ENCODE assay signal across 8 mouse cellular contexts in genomic region chr17:83322621-83323335, GRCm38 (mm10). TPM values are rescaled to one million over a fixed set of nuclear protein-coding genes. Genes with fewer than 3 reads are reported as not detected.
DNase-seq lines count a peak whose midpoint lies in the region; ATAC-seq and TF ChIP-seq lines count a peak whose summit lies in the region.

No protein-coding gene starts in this region.

- H3K4me2 ChIP-seq in forebrain, embryonic 12.5 days: peak overlapping the region; percentile 55
- H3K4me2 ChIP-seq in heart, postnatal 0 days (ENCODE audit: low read depth, low read length): peak overlapping the region; percentile 55
- peak overlapping the region; percentile 44 for H3K4me2 ChIP-seq in liver, embryonic 16.5 days (ENCODE audit: low read depth, low read length)
- H3K4me2 ChIP-seq in neural tube, embryonic 15.5 days: peak overlapping the region; percentile 55

- peak; percentile 55; the same call in 1 of the 2 replicates for ATAC-seq in forebrain, embryonic 12.5 days (ENCODE audit: low FRiP score)
- peak; percentile 76 for ATAC-seq in heart, postnatal 0 days (ENCODE audit: insufficient read depth, low read depth)
- ATAC-seq in liver, embryonic 16.5 days (ENCODE audit: low read depth): peak; percentile 49
- 0 out of 2 replicates have a peak, but pooled peaks have one; percentile 63 for ATAC-seq in neural tube, embryonic 15.5 days (ENCODE audit: low FRiP score)
- ATAC-seq in CD4-positive, CD25-positive, alpha-beta regulatory T cell, adult 4 months: no peak

- peaks cover 3% of the 10 kb centered on the region for H3K4me1 ChIP-seq in brown adipose tissue, adult 24 weeks (ENCODE audit: control insufficient read depth, insufficient read depth, insufficient read length, low read length)
- peaks cover 14% of the 10 kb centered on the region for H3K4me1 ChIP-seq in forebrain, embryonic 12.5 days
- peaks cover 6% of the 10 kb centered on the region; the same call in 1 of the 2 replicates for H3K4me1 ChIP-seq in heart, postnatal 0 days (ENCODE audit: control insufficient read depth, insufficient read depth)
- peaks cover 6% of the 10 kb centered on the region for H3K4me1 ChIP-seq in liver, embryonic 16.5 days (ENCODE audit: control insufficient read depth, low read depth, low read length)
- peaks cover 19% of the 10 kb centered on the region for H3K4me1 ChIP-seq in neural tube, embryonic 15.5 days

- DNase-seq in heart, postnatal 0 days (ENCODE audit: low spot score): peak; percentile 44
- peak; percentile 58 to 66 for DNase-seq in kidney, postnatal 36 days

- H3K27ac ChIP-seq in brown adipose tissue, adult 24 weeks (replicated peaks; ENCODE audit: low read depth, low read length): no peak overlapping the region; the same call in 1 of the 2 replicates
- peak overlapping the region; percentile 46 for H3K27ac ChIP-seq in forebrain, embryonic 12.5 days
- peak overlapping the region; percentile 46 for H3K27ac ChIP-seq in heart, postnatal 0 days (ENCODE audit: low read depth)
- H3K27ac ChIP-seq in liver, embryonic 16.5 days (ENCODE audit: low read length): peak overlapping the region; percentile 77
- H3K27ac ChIP-seq in neural tube, embryonic 15.5 days (replicated peaks): peak overlapping the region; percentile 51; the same call in 1 of the 2 replicates

- H3K79me2 ChIP-seq in C2C12 (ENCODE audit: control insufficient read depth, insufficient read depth): no peaks in the 10 kb centered on the region

- 15% methylated on average over 25 of the region's 25 CpGs for WGBS in forebrain, embryonic 12.5 days
- WGBS in heart, postnatal 0 days: 7% methylated on average over 25 of the region's 25 CpGs
- WGBS in liver, embryonic 16.5 days (ENCODE audit: insufficient replicate concordance): 25% methylated on average over 25 of the region's 25 CpGs
- WGBS in neural tube, embryonic 15.5 days: 9% methylated on average over 25 of the region's 25 CpGs

- no peaks in the 10 kb centered on the region; the same call in 1 of the 2 replicates for H3K9me3 ChIP-seq in forebrain, embryonic 12.5 days
- H3K9me3 ChIP-seq in heart, postnatal 0 days (replicated peaks; ENCODE audit: control insufficient read depth, low read length): no peaks in the 10 kb centered on the region
- H3K9me3 ChIP-seq in liver, embryonic 16.5 days (replicated peaks; ENCODE audit: control insufficient read depth, low read length): no peaks in the 10 kb centered on the region
- H3K9me3 ChIP-seq in neural tube, embryonic 15.5 days (replicated peaks): 0 out of 2 replicates have a peak, but pooled peaks cover 4% of the 10 kb centered on the region

- peak overlapping the region; percentile 14 for H3ac ChIP-seq in C2C12 (ENCODE audit: control insufficient read depth, insufficient read length, low read depth)

- TF ChIP-seq CTCF in C2C12 (IDR thresholded peaks at IDR 0.05; ENCODE audit: control insufficient read depth, insufficient read depth, insufficient read length): no peak
- no peak for TF ChIP-seq CTCF in heart, postnatal 0 days (IDR thresholded peaks at IDR 0.05; ENCODE audit: low read depth)

- H3K4me3 ChIP-seq in C2C12 (ENCODE audit: insufficient read depth, poor library complexity, severe bottlenecking): no peak overlapping the region
- peak overlapping the region; percentile 51 for H3K4me3 ChIP-seq in brown adipose tissue, adult 24 weeks (ENCODE audit: insufficient read depth, low read depth, low read length)
- H3K4me3 ChIP-seq in forebrain, embryonic 12.5 days (replicated peaks): peak overlapping the region; percentile 19
- H3K4me3 ChIP-seq in heart, postnatal 0 days (ENCODE audit: low read depth, low read length): peak overlapping the region; percentile 25
- H3K4me3 ChIP-seq in liver, embryonic 16.5 days (ENCODE audit: low read depth, low read length): peak overlapping the region; percentile 21
- H3K4me3 ChIP-seq in neural tube, embryonic 15.5 days (replicated peaks): peak overlapping the region; percentile 25

- peak overlapping the region; percentile 44; the same call in 1 of the 2 replicates for H3K9ac ChIP-seq in forebrain, embryonic 12.5 days
- 0 out of 2 replicates have a peak overlapping the region, but pooled peaks have one; percentile 8 for H3K9ac ChIP-seq in heart, postnatal 0 days (replicated peaks; ENCODE audit: low read depth, low read length)
- peak overlapping the region; percentile 16; the same call in 1 of the 2 replicates for H3K9ac ChIP-seq in liver, embryonic 16.5 days (ENCODE audit: low read depth, low read length)
- peak overlapping the region; percentile 40 for H3K9ac ChIP-seq in neural tube, embryonic 15.5 days (replicated peaks)

- no peak for TF ChIP-seq EP300 in heart, postnatal 0 days (IDR thresholded peaks at IDR 0.05; ENCODE audit: low read depth)

- H3K27me3 ChIP-seq in C2C12 (ENCODE audit: control insufficient read depth, insufficient read depth, insufficient read length): no peaks in the 10 kb centered on the region
- peaks cover 7% of the 10 kb centered on the region; the same call in 1 of the 2 replicates for H3K27me3 ChIP-seq in forebrain, embryonic 12.5 days
- no peaks in the 10 kb centered on the region for H3K27me3 ChIP-seq in heart, postnatal 0 days (ENCODE audit: control insufficient read depth, insufficient read depth, low read length)
- H3K27me3 ChIP-seq in liver, embryonic 16.5 days (ENCODE audit: control insufficient read depth, insufficient read depth, low read depth, low read length): no peaks in the 10 kb centered on the region
- no peaks in the 10 kb centered on the region for H3K27me3 ChIP-seq in neural tube, embryonic 15.5 days (replicated peaks)

- no peaks in the 10 kb centered on the region for H3K79me3 ChIP-seq in C2C12 (ENCODE audit: low read depth)

- H3K36me3 ChIP-seq in C2C12 (ENCODE audit: control insufficient read depth, insufficient read depth): no peaks in the 10 kb centered on the region
- no peaks in the 10 kb centered on the region for H3K36me3 ChIP-seq in forebrain, embryonic 12.5 days (replicated peaks)
- no peaks in the 10 kb centered on the region for H3K36me3 ChIP-seq in heart, postnatal 0 days (replicated peaks; ENCODE audit: control insufficient read depth, insufficient read depth, low read length)
- no peaks in the 10 kb centered on the region for H3K36me3 ChIP-seq in liver, embryonic 16.5 days (ENCODE audit: control insufficient read depth, insufficient read depth)
- H3K36me3 ChIP-seq in neural tube, embryonic 15.5 days: no peaks in the 10 kb centered on the region

TF ChIP-seq in C2C12, 6 proteins besides CTCF, POLR2A, EP300 and RAD21:
- TF ChIP-seq USF1 (IDR thresholded peaks at IDR 0.05; ENCODE audit: low read depth) (no peak), CEBPB (IDR thresholded peaks at IDR 0.05; ENCODE audit: low read depth) (no peak), MYOD1 (IDR thresholded peaks at IDR 0.05; ENCODE audit: control insufficient read depth, insufficient read length, low read depth) (no peak), MYOG (IDR thresholded peaks at IDR 0.05; ENCODE audit: control insufficient read depth, extremely low read depth, insufficient read length) (no peak), MAX (IDR thresholded peaks at IDR 0.05) (no peak), FOSL1 (IDR thresholded peaks at IDR 0.05; ENCODE audit: insufficient read depth, low read length, poor library complexity, severe bottlenecking) (no peak)

RNA-seq across cellular contexts. Expression of gene Eml4, which starts 28.0 kb away (rescaled TPM):
- polyA plus RNA-seq in C2C12 (2012; fragmentation: generic; extraction: Trizol): 5.5 TPM
- 2.5 and 2.7 TPM in 2 replicates for polyA plus RNA-seq in brown adipose tissue, adult 24 weeks (2012; ENCODE audit: insufficient read depth, insufficient read length, missing spikeins)
- 44.5 and 46.6 TPM in 2 replicates for polyA plus RNA-seq in forebrain, embryonic 12.5 days (2016; fragmentation: Nextera tagmentation; extraction: Ambion mirVana)
- 11.6 and 15.6 TPM in 2 replicates for total RNA-seq in heart, postnatal 0 days (2014; rRNA removed; ENCODE audit: low replicate concordance)
- 4.5 and 5.0 TPM in 2 replicates for polyA plus RNA-seq in heart, postnatal 0 days (2015; fragmentation: Nextera tagmentation; extraction: Ambion mirVana)
- 4.2 and 4.7 TPM in 2 replicates for polyA plus RNA-seq in liver, embryonic 16.5 days (2015; fragmentation: Nextera tagmentation; extraction: Ambion mirVana)
- 28.8 and 29.9 TPM in 2 replicates for polyA plus RNA-seq in neural tube, embryonic 15.5 days (2015; fragmentation: Nextera tagmentation; extraction: Ambion mirVana)
- polyA plus RNA-seq in CD4-positive, CD25-positive, alpha-beta regulatory T cell, adult 4 months (2017; shearing (Covaris generic)): 10 to 100 TPM; 15.6 to 15.8 TPM
